9 mouse cellular contexts compared by ENCODE assay signal in genomic region chr1:77978696-77979095, GRCm38 (mm10).
DNase-seq lines count a peak whose midpoint lies in the region; ATAC-seq and TF ChIP-seq lines count a peak whose summit lies in the region.
"Had no signal": no experiment of that assay in that cellular context is flagged by ENCODE, and none has a peak within 500 bp of the region (broad histone marks: within the 10 kb centered on the region; RNA-seq: fewer than 3 reads in every experiment).

No protein-coding gene starts in this region.

- H3K9ac ChIP-seq in hindbrain, embryonic 11.5 days (ENCODE audit: low read depth, low read length) = no peak overlapping the region
- H3K9ac ChIP-seq in hindbrain, embryonic 13.5 days = no peak overlapping the region
- H3K9ac ChIP-seq in embryonic facial prominence, embryonic 11.5 days (replicated peaks; ENCODE audit: low read length) = no peak overlapping the region
- no peak overlapping the region for H3K9ac ChIP-seq in midbrain, postnatal 0 days (replicated peaks; ENCODE audit: low read length, poor library complexity, severe bottlenecking)
- H3K9ac ChIP-seq: embryonic facial prominence, embryonic 12.5 days had no signal

- 0 out of 2 replicates have a peak, but pooled peaks cover 2% of the 10 kb centered on the region for H3K27me3 ChIP-seq in hindbrain, embryonic 11.5 days (ENCODE audit: control insufficient read depth, insufficient read depth, low read length)
- peaks cover 46% of the 10 kb centered on the region for H3K27me3 ChIP-seq in hindbrain, embryonic 13.5 days
- H3K27me3 ChIP-seq in embryonic facial prominence, embryonic 11.5 days (ENCODE audit: control insufficient read depth, insufficient read depth, low read length) = peaks cover 2% of the 10 kb centered on the region; the same call in 1 of the 2 replicates
- H3K27me3 ChIP-seq in midbrain, postnatal 0 days (ENCODE audit: insufficient read depth, low read length) = peaks cover 4% of the 10 kb centered on the region; the same call in 1 of the 2 replicates
- H3K27me3 ChIP-seq in testis, adult 2 months (ENCODE audit: control insufficient read depth, insufficient read depth, low read length) = no peaks in the 10 kb centered on the region

- H3K27ac ChIP-seq in hindbrain, embryonic 11.5 days (ENCODE audit: low read depth, low read length) = no peak overlapping the region
- H3K27ac ChIP-seq in hindbrain, embryonic 13.5 days = no peak overlapping the region
- no peak overlapping the region for H3K27ac ChIP-seq in embryonic facial prominence, embryonic 11.5 days (replicated peaks; ENCODE audit: low read depth, low read length)
- no peak overlapping the region for H3K27ac ChIP-seq in midbrain, postnatal 0 days (ENCODE audit: low read depth, low read length)
- H3K27ac ChIP-seq in testis, adult 2 months (ENCODE audit: control insufficient read depth, insufficient read depth, low read depth, low read length) = no peak overlapping the region
- H3K27ac ChIP-seq: embryonic facial prominence, embryonic 12.5 days had no signal

- WGBS in hindbrain, embryonic 11.5 days = 3% methylated on average over 7 of the region's 7 CpGs
- WGBS in hindbrain, embryonic 13.5 days = 5% methylated on average over 7 of the region's 7 CpGs
- WGBS in embryonic facial prominence, embryonic 11.5 days = 6% methylated on average over 7 of the region's 7 CpGs
- 4% methylated on average over 7 of the region's 7 CpGs for WGBS in midbrain, postnatal 0 days

- peak; percentile 96 for TF ChIP-seq CTCF in midbrain, postnatal 0 days (IDR thresholded peaks at IDR 0.05)
- peak; percentile 74 for TF ChIP-seq CTCF in testis, adult 2 months (IDR thresholded peaks at IDR 0.05; ENCODE audit: control insufficient read depth, insufficient read depth, insufficient replicate concordance, low read depth, low read length)

- no peak overlapping the region for H3K4me3 ChIP-seq in hindbrain, embryonic 11.5 days (ENCODE audit: low read depth, low read length)
- no peak overlapping the region for H3K4me3 ChIP-seq in hindbrain, embryonic 13.5 days
- H3K4me3 ChIP-seq in embryonic facial prominence, embryonic 11.5 days (ENCODE audit: low read depth, low read length) = no peak overlapping the region
- no peak overlapping the region for H3K4me3 ChIP-seq in midbrain, postnatal 0 days (ENCODE audit: low read depth, low read length)
- H3K4me3 ChIP-seq in testis, adult 2 months (ENCODE audit: control insufficient read depth, low read depth, low read length) = no peak overlapping the region
- H3K4me3 ChIP-seq: embryonic facial prominence, embryonic 12.5 days had no signal

- no peak overlapping the region for H3K4me2 ChIP-seq in hindbrain, embryonic 11.5 days (replicated peaks; ENCODE audit: low read depth, low read length)
- no peak overlapping the region for H3K4me2 ChIP-seq in hindbrain, embryonic 13.5 days
- H3K4me2 ChIP-seq in embryonic facial prominence, embryonic 11.5 days (ENCODE audit: low read depth, low read length) = no peak overlapping the region
- no peak overlapping the region for H3K4me2 ChIP-seq in midbrain, postnatal 0 days (ENCODE audit: low read depth, low read length, poor library complexity, severe bottlenecking)
- H3K4me2 ChIP-seq: embryonic facial prominence, embryonic 12.5 days had no signal

- ATAC-seq in hindbrain, embryonic 11.5 days (ENCODE audit: low FRiP score) = no peak
- ATAC-seq in hindbrain, embryonic 13.5 days (ENCODE audit: low FRiP score) = no peak
- ATAC-seq in embryonic facial prominence, embryonic 11.5 days (replicated peaks; ENCODE audit: insufficient number of reproducible peaks, low FRiP score, low TSS enrichment, low read depth) = no peak
- ATAC-seq in hematopoietic stem cell, adult 5-6 weeks (replicated peaks in 1 of 2; ENCODE audit: insufficient read depth in 1 of 2, low FRiP score in 2 of 2, low TSS enrichment in 1 of 2, low read depth in 1 of 2, poor library complexity in 2 of 2, severe bottlenecking in 2 of 2) = peak; percentile 62 to 65; a peak in 2 of 4 replicates
- ATAC-seq in midbrain, postnatal 0 days (ENCODE audit: low FRiP score) = no peak

- H3K36me3 ChIP-seq in hindbrain, embryonic 11.5 days (ENCODE audit: control insufficient read depth, insufficient read depth, low read length) = no peaks in the 10 kb centered on the region
- H3K36me3 ChIP-seq in hindbrain, embryonic 13.5 days = no peaks in the 10 kb centered on the region
- no peaks in the 10 kb centered on the region for H3K36me3 ChIP-seq in embryonic facial prominence, embryonic 11.5 days (replicated peaks; ENCODE audit: control insufficient read depth, insufficient read depth, low read depth, low read length)
- H3K36me3 ChIP-seq in midbrain, postnatal 0 days (ENCODE audit: insufficient read depth, low read length) = no peaks in the 10 kb centered on the region
- no peaks in the 10 kb centered on the region for H3K36me3 ChIP-seq in testis, adult 2 months (ENCODE audit: control insufficient read depth, insufficient read depth, low read length)
- H3K36me3 ChIP-seq: embryonic facial prominence, embryonic 12.5 days had no signal

- no peaks in the 10 kb centered on the region for H3K4me1 ChIP-seq in hindbrain, embryonic 11.5 days (replicated peaks; ENCODE audit: control insufficient read depth, insufficient read depth, low read length)
- no peaks in the 10 kb centered on the region for H3K4me1 ChIP-seq in hindbrain, embryonic 13.5 days (replicated peaks)
- H3K4me1 ChIP-seq in embryonic facial prominence, embryonic 11.5 days (ENCODE audit: control insufficient read depth, insufficient read depth, low read length) = no peaks in the 10 kb centered on the region
- H3K4me1 ChIP-seq in midbrain, postnatal 0 days (ENCODE audit: insufficient read depth, low read length) = no peaks in the 10 kb centered on the region
- peaks cover 6% of the 10 kb centered on the region for H3K4me1 ChIP-seq in testis, adult 2 months (ENCODE audit: control insufficient read depth, insufficient read depth, low read length)

- peak; percentile 89 for DNase-seq in hindbrain, embryonic 11.5 days (ENCODE audit: low spot score)
- peak; percentile 4 to 10 for DNase-seq in adrenal gland, postnatal 4 days (ENCODE audit: low spot score in 2 of 2)
- DNase-seq in embryonic facial prominence, embryonic 11.5 days (ENCODE audit: low spot score) = peak; percentile 93
- peak; percentile 44 to 83 for DNase-seq in left cerebral cortex, adult 9 months (ENCODE audit: low spot score in 2 of 2)
- peak; percentile 89 for DNase-seq in midbrain, postnatal 0 days (ENCODE audit: low spot score)

- H3K9me3 ChIP-seq in hindbrain, embryonic 11.5 days (ENCODE audit: control insufficient read depth, low read length) = no peaks in the 10 kb centered on the region
- H3K9me3 ChIP-seq in hindbrain, embryonic 13.5 days = no peaks in the 10 kb centered on the region
- no peaks in the 10 kb centered on the region for H3K9me3 ChIP-seq in embryonic facial prominence, embryonic 11.5 days (replicated peaks; ENCODE audit: control insufficient read depth, low read length)
- no peaks in the 10 kb centered on the region for H3K9me3 ChIP-seq in midbrain, postnatal 0 days (ENCODE audit: low read length)
- H3K9me3 ChIP-seq: embryonic facial prominence, embryonic 12.5 days had no signal

- TF ChIP-seq POLR2A in testis, adult 2 months (IDR thresholded peaks at IDR 0.05; ENCODE audit: control insufficient read depth, low read depth, low read length) = no peak

Comparison
In these comparisons a context has a peak if more than half of its experiments do, and no peak if none do; other contexts are left out.
1. ATAC-seq: peak in hematopoietic stem cell, adult 5-6 weeks (2 of 2); none in hindbrain, embryonic 11.5 days (single experiment), hindbrain, embryonic 13.5 days (single experiment), embryonic facial prominence, embryonic 11.5 days (single experiment) and midbrain, postnatal 0 days (single experiment).
2. DNase-seq: peak in every context shown above with its lines; median percentile 93 in embryonic facial prominence, embryonic 11.5 days; 89 in hindbrain, embryonic 11.5 days; 89 in midbrain, postnatal 0 days; 64 in left cerebral cortex, adult 9 months; 7 in adrenal gland, postnatal 4 days.